Mouse (Mus musculus): ENCODE results near the gene Olfr1360. TPM values are rescaled to one million over a fixed set of nuclear protein-coding genes. Genes with fewer than 3 reads are reported as not detected.
A peak's percentile ranks its signal among the peaks of the same experiment; 100 is the strongest.
"Not testable (repeated sequence)": the region's sequence is repeated elsewhere in the genome, so short reads cannot be mapped to it uniquely, and the experiment has no call there.

Gene Olfr1360
- polyA plus RNA-seq (2012; rRNA removed) (not detected in 2 replicates), polyA plus RNA-seq (2014; fragmentation: Nextera tagmentation; extraction: Ambion mirVana) (not detected in 2 replicates)

GRCm38 (mm10) chr13:21677305-21677704, at the start of gene Olfr1360:
Gene Olfr1360, minus strand, starts transcription at chr13:21677405.
- no peak for TF ChIP-seq POLR2A (IDR thresholded peaks at IDR 0.05; ENCODE audit: borderline replicate concordance, extremely low read depth, insufficient read depth, insufficient read length)
- ATAC-seq (ENCODE audit: low FRiP score, low read depth) = no peak
- H3K4me3 ChIP-seq (replicated peaks; ENCODE audit: low read length) = no peak within 1 kb of the TSS
- no peaks in the 10 kb centered on the region for H3K27me3 ChIP-seq (ENCODE audit: control insufficient read depth, insufficient read depth, low read length)
- no peak within 1 kb of the TSS for H3K4me2 ChIP-seq (replicated peaks; ENCODE audit: low read depth, low read length, severe bottlenecking)
- no peaks in the 10 kb centered on the region for H3K36me3 ChIP-seq (ENCODE audit: control insufficient read depth, insufficient read depth, low read length)
- 87% methylated on average over 2 of the region's 2 CpGs for WGBS
- DNase-seq (ENCODE audit: low spot score) = no peak
- no peak within 1 kb of the TSS for H3K9ac ChIP-seq (ENCODE audit: low read depth, low read length, severe bottlenecking)
- H3K27ac ChIP-seq (replicated peaks; ENCODE audit: low read depth, low read length) = no peak within 1 kb of the TSS
- H3K4me1 ChIP-seq (ENCODE audit: control insufficient read depth, insufficient read depth, low read length) = no peaks in the 10 kb centered on the region
- no peaks in the 10 kb centered on the region for H3K9me3 ChIP-seq (ENCODE audit: control insufficient read depth, low read length)

DNA sequence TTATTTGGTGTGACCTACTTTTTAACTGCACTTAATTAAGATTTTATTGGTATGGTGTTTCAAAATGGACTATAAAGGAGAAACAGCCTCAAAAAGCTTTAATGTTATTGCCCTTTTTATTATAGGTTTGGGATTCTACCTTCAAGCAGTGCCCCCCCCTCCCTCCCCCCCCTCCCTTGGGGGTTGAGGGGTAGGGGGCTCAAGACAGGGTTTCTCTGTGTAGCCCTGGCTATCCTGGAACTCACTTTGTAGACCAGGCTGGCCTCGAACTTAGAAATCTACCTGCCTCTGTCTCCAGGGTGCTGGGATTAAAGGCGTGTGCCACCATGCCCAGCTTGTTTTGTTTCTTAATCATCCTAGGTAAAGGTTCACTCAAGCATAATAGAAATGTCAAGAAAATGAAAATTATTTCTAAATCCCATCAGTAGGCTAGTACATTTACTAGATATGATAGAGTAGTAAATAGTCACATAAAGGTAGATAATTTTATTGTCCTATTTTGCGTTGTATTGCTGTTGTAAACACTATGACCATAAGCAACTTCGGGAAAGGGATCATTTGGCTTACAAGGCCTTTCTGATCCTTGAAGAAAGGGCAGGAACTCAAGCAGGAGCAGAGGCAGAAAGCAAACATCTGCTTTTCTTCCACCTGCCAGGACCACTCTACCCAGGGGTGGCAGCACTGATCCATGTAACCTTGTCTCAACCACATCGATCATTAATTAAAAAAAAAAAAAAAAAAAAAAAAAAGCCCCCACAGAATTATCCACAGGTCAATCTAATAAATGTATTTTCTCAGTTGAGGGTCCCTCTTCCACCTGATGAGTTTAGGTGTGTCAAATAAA, 46.0 kb upstream of the Olfr1360 start:
- Histone ChIP-seq H3K27ac (replicated peaks; ENCODE audit: low read depth, low read length) (peak overlapping the region; percentile 82; the same call in 1 of the 2 replicates), H3K9me3 (ENCODE audit: control insufficient read depth, low read length) (no peaks in the 10 kb centered on the region), H3K4me2 (replicated peaks; ENCODE audit: low read depth, low read length, severe bottlenecking) (peak overlapping the region; percentile 54), H3K4me1 (ENCODE audit: control insufficient read depth, insufficient read depth, low read length) (peaks cover 19% of the 10 kb centered on the region), H3K27me3 (ENCODE audit: control insufficient read depth, insufficient read depth, low read length) (no peaks in the 10 kb centered on the region), H3K9ac (ENCODE audit: low read depth, low read length, severe bottlenecking) (no peak overlapping the region), H3K4me3 (replicated peaks; ENCODE audit: low read length) (0 out of 2 replicates have a peak overlapping the region, but pooled peaks have one; percentile 40), H3K36me3 (ENCODE audit: control insufficient read depth, insufficient read depth, low read length) (no peaks in the 10 kb centered on the region)
- no peak for TF ChIP-seq POLR2A (IDR thresholded peaks at IDR 0.05; ENCODE audit: borderline replicate concordance, extremely low read depth, insufficient read depth, insufficient read length)
- ATAC-seq (ENCODE audit: low FRiP score, low read depth) (no peak), DNase-seq (ENCODE audit: low spot score) (no peak)
- 21% methylated on average over 5 of the region's 5 CpGs for WGBS

- no peaks in the 10 kb centered on the region for H3K36me3 ChIP-seq (ENCODE audit: control insufficient read depth, insufficient read depth, low read length)
- peak overlapping the region; percentile 40 for H3K4me3 ChIP-seq (replicated peaks; ENCODE audit: low read length)
- peak overlapping the region; percentile 82 for H3K27ac ChIP-seq (replicated peaks; ENCODE audit: low read depth, low read length)
- peaks cover 20% of the 10 kb centered on the region for H3K4me1 ChIP-seq (ENCODE audit: control insufficient read depth, insufficient read depth, low read length)
- WGBS = 2% methylated on average over 10 of the region's 11 CpGs
- no peaks in the 10 kb centered on the region for H3K9me3 ChIP-seq (ENCODE audit: control insufficient read depth, low read length)
- peak overlapping the region; percentile 54 for H3K4me2 ChIP-seq (replicated peaks; ENCODE audit: low read depth, low read length, severe bottlenecking)
- peak; percentile 54; the same call in 1 of the 2 replicates for TF ChIP-seq POLR2A (IDR thresholded peaks at IDR 0.05; ENCODE audit: borderline replicate concordance, extremely low read depth, insufficient read depth, insufficient read length)
- H3K9ac ChIP-seq (ENCODE audit: low read depth, low read length, severe bottlenecking) = peak overlapping the region; percentile 51
- DNase-seq (ENCODE audit: low spot score) (peak; percentile 42), ATAC-seq (ENCODE audit: low FRiP score, low read depth) (no peak; the same call in 1 of the 2 replicates)
- no peaks in the 10 kb centered on the region for H3K27me3 ChIP-seq (ENCODE audit: control insufficient read depth, insufficient read depth, low read length)
Measured at GRCm38 (mm10) chr13:21722373-21722925, 45.2 kb upstream of the Olfr1360 start.

DNA sequence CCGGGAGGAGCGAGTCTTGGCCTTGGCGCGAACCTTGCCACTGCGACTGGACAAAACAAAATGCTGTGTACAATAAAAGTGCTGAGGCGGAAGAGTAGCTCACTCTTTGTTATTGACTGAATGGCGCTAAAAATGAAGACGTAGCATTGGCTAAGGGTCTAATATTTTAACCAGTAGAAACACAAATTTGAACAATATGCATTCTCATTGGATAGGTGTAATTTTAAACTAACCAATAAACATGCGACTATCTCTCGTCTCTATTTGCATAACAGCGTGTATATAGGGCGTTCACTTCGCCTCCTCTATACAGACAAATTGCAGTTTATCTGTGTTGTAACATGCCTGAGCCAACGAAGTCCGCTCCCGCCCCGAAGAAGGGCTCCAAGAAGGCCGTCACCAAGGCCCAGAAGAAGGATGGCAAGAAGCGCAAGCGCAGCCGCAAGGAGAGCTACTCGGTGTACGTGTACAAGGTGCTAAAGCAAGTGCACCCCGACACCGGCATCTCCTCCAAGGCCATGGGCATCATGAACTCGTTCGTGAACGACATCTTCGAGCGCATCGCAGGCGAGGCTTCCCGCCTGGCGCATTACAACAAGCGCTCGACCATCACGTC, 44.7 kb upstream of the Olfr1360 start, which contains the start of gene Hist1h2bm:
TSS of gene Hist1h2bm (plus strand) at position 288 of the 616 bp plus-strand sequence.
- H3K9me3 ChIP-seq (ENCODE audit: control insufficient read depth, low read length); H3K27me3 ChIP-seq (ENCODE audit: control insufficient read depth, insufficient read depth, low read length); H3K36me3 ChIP-seq (ENCODE audit: control insufficient read depth, insufficient read depth, low read length): not testable (repeated sequence)
- Histone ChIP-seq H3K4me3 (replicated peaks; ENCODE audit: low read length) (peak within 1 kb of the TSS; percentile 40), H3K4me1 (ENCODE audit: control insufficient read depth, insufficient read depth, low read length) (peaks cover 20% of the 10 kb centered on the region), H3K4me2 (replicated peaks; ENCODE audit: low read depth, low read length, severe bottlenecking) (peak within 1 kb of the TSS; percentile 54), H3K27ac (replicated peaks; ENCODE audit: low read depth, low read length) (peak within 1 kb of the TSS; percentile 83), H3K9ac (ENCODE audit: low read depth, low read length, severe bottlenecking) (peak within 1 kb of the TSS; percentile 51)
- DNase-seq (ENCODE audit: low spot score) (peak; percentile 97), ATAC-seq (ENCODE audit: low FRiP score, low read depth) (peak; percentile 93)
- under 1% methylated on average over 30 of the region's 37 CpGs for WGBS
- peak; percentile 86; the same call in 1 of the 2 replicates for TF ChIP-seq POLR2A (IDR thresholded peaks at IDR 0.05; ENCODE audit: borderline replicate concordance, extremely low read depth, insufficient read depth, insufficient read length)

Data from limb, embryonic 14.5 days (tissue).